Mouse (Mus musculus) brain, embryonic 14.5 days (tissue): ENCODE results near the gene Pts.

Experiments
- CTCF ChIP-seq: fragments of 200-500 bp; IDR thresholded peaks from 2 replicates; pipeline ENCODE4 v1.5.1; 2012; ENCODE audit warnings: inconsistent platforms, mild to moderate bottlenecking, moderate library complexity, borderline replicate concordance; ENCODE audit not compliant: insufficient read depth, insufficient read length; ENCODE audit errors: extremely low read depth
- POLR2A ChIP-seq: fragments of 200-500 bp; IDR thresholded peaks from 2 replicates; pipeline ENCODE4 v1.6.1; 2012; ENCODE audit warnings: mild to moderate bottlenecking, inconsistent platforms, borderline replicate concordance; ENCODE audit not compliant: poor library complexity, insufficient read depth, insufficient read length, severe bottlenecking; ENCODE audit errors: extremely low read depth

DNA sequence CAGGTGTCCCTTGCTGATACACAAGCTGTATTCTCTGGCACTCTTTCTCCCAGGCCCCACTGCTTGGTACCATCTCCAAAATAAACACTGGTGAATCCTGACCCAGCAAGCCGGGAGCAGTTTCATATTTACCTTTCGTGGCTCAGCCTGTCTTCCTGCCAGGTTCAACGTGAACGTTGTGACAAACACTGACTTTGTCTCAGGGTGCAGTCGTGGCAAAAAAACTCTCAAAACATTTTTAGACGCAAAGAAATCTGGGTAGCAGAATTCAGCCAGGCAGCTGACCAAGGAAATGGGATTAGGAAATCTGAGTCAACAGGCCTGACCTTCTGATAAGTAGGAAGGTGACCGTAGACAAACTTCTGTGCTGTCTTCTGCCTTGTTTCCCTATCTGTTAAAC is 21.0 kb downstream of the Pts start:
- TF ChIP-seq CTCF, result no peak
- TF ChIP-seq POLR2A, result no peak
